Mouse (Mus musculus): ENCODE data around the gene Syk. TPM values are rescaled to one million over a fixed set of nuclear protein-coding genes. Genes with fewer than 3 reads are reported as not detected.

Syk gene
- polyA plus RNA-seq, 1 experiment from 2014 or later: 7.9 TPM

DNA sequence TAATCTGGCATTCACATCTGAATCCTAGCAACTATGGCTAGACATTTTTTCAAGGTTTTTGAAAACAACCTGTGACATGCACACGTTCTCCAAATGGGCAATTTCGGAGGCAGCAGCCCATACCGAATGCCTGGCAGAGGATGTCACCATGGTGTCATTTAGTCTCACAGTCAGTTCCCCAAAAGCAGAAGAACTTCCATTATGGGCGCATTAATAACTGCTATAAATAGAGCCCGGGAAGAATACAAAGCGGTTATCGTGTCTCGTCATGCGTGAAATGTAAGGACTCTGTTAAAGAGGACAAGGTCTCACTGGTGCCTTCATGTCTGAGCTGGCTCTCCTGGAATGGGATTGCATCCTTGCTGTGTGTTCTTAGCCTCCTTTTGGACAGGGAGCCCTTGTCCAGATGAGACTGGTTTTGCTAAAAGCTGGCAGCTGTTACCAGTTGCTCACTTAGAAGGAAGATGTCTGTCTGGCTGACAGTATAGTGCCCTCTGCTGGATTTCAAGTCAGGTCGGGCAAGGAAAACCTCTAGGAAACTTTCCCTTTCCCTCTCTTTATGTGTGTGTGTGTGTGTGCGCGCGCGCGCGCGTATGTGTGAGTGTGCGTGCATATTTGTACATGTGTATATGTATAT is 17.8 kb upstream of the Syk start:
- no peak for ATAC-seq (replicated peaks; ENCODE audit: extremely low read depth, insufficient read depth, low FRiP score)
- no peaks in the 10 kb centered on the region; the same call in 1 of the 2 replicates for H3K4me1 ChIP-seq (ENCODE audit: control insufficient read depth, insufficient read depth, low read length)
- H3K9ac ChIP-seq (ENCODE audit: low read length): no peak overlapping the region
- H3K27ac ChIP-seq (ENCODE audit: low read length): no peak overlapping the region
- no peak overlapping the region for H3K4me2 ChIP-seq (ENCODE audit: low read depth, low read length)
- H3K4me3 ChIP-seq (ENCODE audit: low read length): no peak overlapping the region
- WGBS: 81% methylated on average over 18 of the region's 18 CpGs
- H3K36me3 ChIP-seq (ENCODE audit: control insufficient read depth, insufficient read depth): no peaks in the 10 kb centered on the region
- no peaks in the 10 kb centered on the region for H3K9me3 ChIP-seq (replicated peaks; ENCODE audit: control insufficient read depth, low read length)
- no peaks in the 10 kb centered on the region for H3K27me3 ChIP-seq (ENCODE audit: control insufficient read depth, insufficient read depth, low read length)

DNA sequence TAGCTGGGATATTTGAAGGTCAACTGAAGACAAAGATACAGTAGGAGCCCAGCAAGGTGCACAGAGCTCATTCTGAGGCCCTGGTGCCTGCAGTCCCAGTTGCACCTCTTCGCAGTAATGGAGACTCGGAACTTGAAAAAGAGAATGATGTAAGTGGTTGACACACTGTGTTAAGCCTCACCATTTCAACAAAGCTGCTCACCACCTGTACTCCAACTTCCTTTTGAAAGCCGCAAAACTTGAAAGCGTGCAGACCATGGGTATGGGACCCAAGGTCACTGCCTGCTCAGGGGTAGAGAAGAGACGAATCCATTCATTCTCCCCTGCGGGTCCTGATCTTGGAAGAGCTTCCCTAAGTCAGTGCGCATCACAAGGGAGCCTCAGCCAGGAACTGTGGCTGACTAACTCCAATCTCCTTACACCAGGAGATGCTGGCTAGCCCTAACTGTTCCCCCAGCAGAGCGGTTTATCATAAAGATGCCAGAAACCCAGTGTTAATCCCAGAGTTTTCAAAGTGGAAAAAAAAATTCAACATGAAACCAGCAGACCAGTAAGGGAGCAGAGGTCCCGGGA is 16.7 kb upstream of the Syk start:
- H3K27me3 ChIP-seq (ENCODE audit: control insufficient read depth, insufficient read depth, low read length): no peaks in the 10 kb centered on the region
- H3K4me3 ChIP-seq (ENCODE audit: low read length): no peak overlapping the region
- no peaks in the 10 kb centered on the region for H3K9me3 ChIP-seq (replicated peaks; ENCODE audit: control insufficient read depth, low read length)
- H3K27ac ChIP-seq (ENCODE audit: low read length): no peak overlapping the region
- H3K36me3 ChIP-seq (ENCODE audit: control insufficient read depth, insufficient read depth): no peaks in the 10 kb centered on the region
- no peaks in the 10 kb centered on the region; the same call in 1 of the 2 replicates for H3K4me1 ChIP-seq (ENCODE audit: control insufficient read depth, insufficient read depth, low read length)
- H3K9ac ChIP-seq (ENCODE audit: low read length): no peak overlapping the region
- 82% methylated on average over 9 of the region's 9 CpGs for WGBS
- H3K4me2 ChIP-seq (ENCODE audit: low read depth, low read length): no peak overlapping the region
- ATAC-seq (replicated peaks; ENCODE audit: extremely low read depth, insufficient read depth, low FRiP score): no peak

DNA sequence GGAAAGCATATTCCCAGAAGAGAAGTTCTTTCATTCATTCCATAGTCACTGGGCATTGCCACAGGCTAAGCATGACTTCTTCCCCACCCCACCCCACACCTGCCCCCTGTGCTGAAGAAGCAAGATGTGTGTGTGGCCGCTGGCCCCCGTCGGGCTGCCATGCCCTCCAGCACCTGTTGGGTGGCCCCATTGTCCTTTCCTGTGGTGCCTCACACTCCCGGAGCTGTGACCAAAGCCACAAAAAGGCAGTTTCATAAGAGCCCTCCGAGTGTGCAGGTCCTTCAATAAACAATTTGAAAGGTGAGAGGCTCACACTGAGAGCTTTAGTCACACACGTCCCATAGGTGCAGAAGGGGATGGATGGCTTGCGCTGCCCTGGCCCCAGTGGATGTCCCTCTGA is 16.2 kb upstream of the Syk start:
- H3K9ac ChIP-seq (ENCODE audit: low read length): no peak overlapping the region
- H3K27ac ChIP-seq (ENCODE audit: low read length): no peak overlapping the region
- H3K4me1 ChIP-seq (ENCODE audit: control insufficient read depth, insufficient read depth, low read length): no peaks in the 10 kb centered on the region; the same call in 1 of the 2 replicates
- no peak overlapping the region for H3K4me2 ChIP-seq (ENCODE audit: low read depth, low read length)
- H3K4me3 ChIP-seq (ENCODE audit: low read length): no peak overlapping the region
- no peaks in the 10 kb centered on the region for H3K27me3 ChIP-seq (ENCODE audit: control insufficient read depth, insufficient read depth, low read length)
- H3K9me3 ChIP-seq (replicated peaks; ENCODE audit: control insufficient read depth, low read length): no peaks in the 10 kb centered on the region
- ATAC-seq (replicated peaks; ENCODE audit: extremely low read depth, insufficient read depth, low FRiP score): no peak
- 75% methylated on average over 7 of the region's 7 CpGs for WGBS
- H3K36me3 ChIP-seq (ENCODE audit: control insufficient read depth, insufficient read depth): no peaks in the 10 kb centered on the region

DNA sequence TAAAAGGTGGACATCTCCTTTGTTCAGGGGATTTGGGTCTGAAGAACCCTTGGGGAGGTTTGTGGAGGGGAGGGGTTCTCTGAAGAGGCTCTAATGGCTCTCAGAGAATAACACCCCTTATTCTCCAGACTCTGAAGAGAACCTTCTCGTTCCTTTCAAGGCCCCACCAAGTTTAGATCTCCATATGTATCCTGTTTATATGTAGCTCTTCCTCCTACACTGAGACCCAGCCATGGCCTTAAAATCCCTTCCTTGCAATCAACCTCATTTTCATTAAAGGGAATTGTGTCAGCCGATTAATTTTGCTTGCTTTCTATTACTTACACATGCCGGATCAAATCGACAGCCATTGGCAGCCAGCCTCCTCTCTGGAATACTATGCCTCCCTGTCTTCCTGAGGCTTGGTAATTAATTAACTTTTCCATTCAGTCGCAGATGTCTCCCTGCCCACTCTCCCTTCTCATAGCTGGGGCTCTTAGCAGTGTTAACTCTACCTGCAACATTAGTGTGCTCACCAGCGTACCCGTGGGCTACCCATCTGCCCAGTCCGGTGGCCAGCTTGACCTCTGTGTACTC is 13.7 kb upstream of the Syk start:
- Histone ChIP-seq H3K4me3 (ENCODE audit: low read length) (no peak overlapping the region), H3K4me1 (ENCODE audit: control insufficient read depth, insufficient read depth, low read length) (no peaks in the 10 kb centered on the region; the same call in 1 of the 2 replicates), H3K27ac (ENCODE audit: low read length) (no peak overlapping the region), H3K9me3 (replicated peaks; ENCODE audit: control insufficient read depth, low read length) (no peaks in the 10 kb centered on the region), H3K27me3 (ENCODE audit: control insufficient read depth, insufficient read depth, low read length) (no peaks in the 10 kb centered on the region), H3K9ac (ENCODE audit: low read length) (no peak overlapping the region), H3K4me2 (ENCODE audit: low read depth, low read length) (no peak overlapping the region), H3K36me3 (ENCODE audit: control insufficient read depth, insufficient read depth) (no peaks in the 10 kb centered on the region)
- WGBS: 76% methylated on average over 8 of the region's 8 CpGs
- ATAC-seq (replicated peaks; ENCODE audit: extremely low read depth, insufficient read depth, low FRiP score): no peak

DNA sequence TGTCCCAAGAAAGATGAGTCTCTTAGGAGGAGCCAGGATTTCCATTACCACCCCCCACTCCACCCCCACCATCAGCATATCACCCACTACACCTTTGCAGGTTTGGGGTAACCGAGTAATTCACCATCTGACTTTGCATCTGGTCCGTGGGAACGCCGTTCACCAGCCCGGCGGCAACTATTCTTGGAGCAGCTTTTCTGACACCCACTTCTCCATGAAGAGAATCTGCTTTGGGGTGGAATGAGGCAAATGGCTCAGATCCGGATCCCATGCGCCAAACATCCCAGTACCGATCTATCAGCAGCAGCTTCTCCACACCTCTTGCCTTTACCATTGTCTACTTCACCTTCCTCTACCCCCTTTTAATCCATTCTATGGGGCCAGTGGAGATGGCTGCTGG is 12.7 kb upstream of the Syk start:
- Histone ChIP-seq H3K9me3 (replicated peaks; ENCODE audit: control insufficient read depth, low read length) (no peaks in the 10 kb centered on the region), H3K9ac (ENCODE audit: low read length) (no peak overlapping the region), H3K4me3 (ENCODE audit: low read length) (no peak overlapping the region), H3K4me2 (ENCODE audit: low read depth, low read length) (no peak overlapping the region), H3K27me3 (ENCODE audit: control insufficient read depth, insufficient read depth, low read length) (no peaks in the 10 kb centered on the region), H3K4me1 (ENCODE audit: control insufficient read depth, insufficient read depth, low read length) (no peaks in the 10 kb centered on the region; the same call in 1 of the 2 replicates), H3K36me3 (ENCODE audit: control insufficient read depth, insufficient read depth) (no peaks in the 10 kb centered on the region), H3K27ac (ENCODE audit: low read length) (no peak overlapping the region)
- ATAC-seq (replicated peaks; ENCODE audit: extremely low read depth, insufficient read depth, low FRiP score): no peak
- WGBS: 90% methylated on average over 9 of the region's 9 CpGs

DNA sequence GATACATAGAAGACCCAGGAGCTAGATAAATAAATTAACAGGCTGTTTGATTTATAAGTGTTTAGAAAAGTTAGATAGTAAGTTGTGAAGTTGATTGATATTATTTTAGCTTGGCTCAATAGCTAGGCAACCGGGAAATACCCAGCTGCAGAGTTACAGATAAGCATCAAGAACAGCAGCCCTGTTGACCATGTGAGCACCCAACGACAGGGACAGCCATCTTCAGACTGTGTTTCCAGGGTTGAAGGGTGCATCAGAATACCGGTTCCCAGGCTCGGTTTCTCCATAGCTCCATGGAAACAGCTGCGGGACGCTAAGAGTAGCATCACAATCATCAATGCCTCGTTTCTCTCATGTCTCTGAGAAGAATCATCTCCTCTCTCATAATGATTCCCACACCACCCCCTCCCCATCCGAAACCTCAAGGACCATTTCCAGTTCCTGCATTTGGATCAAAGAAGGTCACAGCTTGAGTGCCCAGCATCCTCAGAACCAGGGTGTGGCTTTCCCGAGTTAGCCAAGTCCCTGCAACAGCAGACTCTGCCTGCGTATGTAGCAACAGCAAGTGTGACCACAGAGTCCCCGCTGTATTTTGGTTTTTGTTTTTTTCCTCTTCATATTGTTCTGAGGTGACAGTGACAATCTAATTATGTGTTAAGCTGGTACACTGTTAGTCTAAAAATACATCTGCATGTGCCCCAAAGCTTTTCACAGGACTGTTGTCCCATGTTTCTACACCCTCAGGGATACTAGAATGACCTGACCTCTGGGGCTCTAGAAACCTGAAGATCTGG is 11.2 kb upstream of the Syk start:
- 62% methylated on average over 11 of the region's 11 CpGs for WGBS
- no peaks in the 10 kb centered on the region for H3K9me3 ChIP-seq (replicated peaks; ENCODE audit: control insufficient read depth, low read length)

DNA sequence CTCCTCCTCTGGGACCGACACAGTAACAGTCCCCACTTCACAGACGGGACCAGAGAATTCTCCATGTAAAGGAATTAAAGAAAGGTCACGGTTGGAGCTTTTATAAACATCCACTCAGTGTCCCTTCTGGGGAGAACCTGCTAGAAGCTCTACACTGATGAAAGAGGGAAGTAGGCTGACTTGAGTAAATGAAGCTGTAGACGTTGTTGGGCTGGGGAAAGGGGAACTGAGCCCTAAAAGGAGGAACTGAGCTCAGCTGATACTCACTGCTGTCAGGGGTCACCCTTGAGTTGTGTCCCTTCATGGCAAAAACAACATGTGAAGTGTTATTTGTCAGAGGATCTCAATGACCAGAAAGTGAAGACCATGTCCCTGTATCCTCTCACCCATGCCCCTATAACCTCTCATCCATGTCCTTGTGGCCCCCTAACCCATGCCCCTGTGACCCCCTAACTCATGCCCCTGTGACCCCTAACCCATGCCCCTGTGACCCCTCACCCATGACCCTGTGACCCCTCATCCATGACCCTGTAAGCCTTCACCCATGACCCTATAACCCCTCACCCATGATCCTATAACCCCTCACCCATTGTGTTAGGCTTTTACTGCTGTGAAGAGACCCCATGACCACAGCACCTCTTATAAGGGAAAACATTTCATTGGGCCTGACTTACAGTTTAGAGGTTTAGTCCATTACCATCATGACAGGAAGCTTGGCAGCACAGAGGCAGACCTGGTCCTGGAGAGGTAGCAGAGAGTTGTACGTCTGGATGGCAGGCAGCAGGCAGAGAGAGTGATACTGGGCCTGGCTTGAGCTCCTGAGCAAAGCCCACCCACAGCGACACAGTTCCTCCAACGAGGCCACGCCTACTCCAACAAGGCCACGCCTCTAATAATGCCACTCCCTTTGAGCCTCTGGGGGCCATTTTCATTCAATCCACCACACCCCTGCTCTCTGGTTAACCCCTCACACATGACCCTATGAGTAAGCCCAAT is 10.2 kb upstream of the Syk start:
- ATAC-seq (replicated peaks; ENCODE audit: extremely low read depth, insufficient read depth, low FRiP score): no peak
- Histone ChIP-seq H3K4me3 (ENCODE audit: low read length) (no peak overlapping the region), H3K4me1 (ENCODE audit: control insufficient read depth, insufficient read depth, low read length) (peaks cover 19% of the 10 kb centered on the region), H3K27ac (ENCODE audit: low read length) (no peak overlapping the region), H3K4me2 (ENCODE audit: low read depth, low read length) (no peak overlapping the region), H3K27me3 (ENCODE audit: control insufficient read depth, insufficient read depth, low read length) (no peaks in the 10 kb centered on the region), H3K9me3 (replicated peaks; ENCODE audit: control insufficient read depth, low read length) (no peaks in the 10 kb centered on the region), H3K9ac (ENCODE audit: low read length) (no peak overlapping the region), H3K36me3 (ENCODE audit: control insufficient read depth, insufficient read depth) (no peaks in the 10 kb centered on the region)
- WGBS: 75% methylated on average over 9 of the region's 9 CpGs

More for the DNA sequence above, 11.2 kb upstream of the Syk start:
- H3K4me2 ChIP-seq (ENCODE audit: low read depth, low read length): no peak overlapping the region
- no peak for ATAC-seq (replicated peaks; ENCODE audit: extremely low read depth, insufficient read depth, low FRiP score)
- H3K27me3 ChIP-seq (ENCODE audit: control insufficient read depth, insufficient read depth, low read length): no peaks in the 10 kb centered on the region
- H3K27ac ChIP-seq (ENCODE audit: low read length): no peak overlapping the region
- peaks cover 10% of the 10 kb centered on the region for H3K4me1 ChIP-seq (ENCODE audit: control insufficient read depth, insufficient read depth, low read length)
- H3K4me3 ChIP-seq (ENCODE audit: low read length): no peak overlapping the region
- H3K36me3 ChIP-seq (ENCODE audit: control insufficient read depth, insufficient read depth): no peaks in the 10 kb centered on the region
- no peak overlapping the region for H3K9ac ChIP-seq (ENCODE audit: low read length)

DNA sequence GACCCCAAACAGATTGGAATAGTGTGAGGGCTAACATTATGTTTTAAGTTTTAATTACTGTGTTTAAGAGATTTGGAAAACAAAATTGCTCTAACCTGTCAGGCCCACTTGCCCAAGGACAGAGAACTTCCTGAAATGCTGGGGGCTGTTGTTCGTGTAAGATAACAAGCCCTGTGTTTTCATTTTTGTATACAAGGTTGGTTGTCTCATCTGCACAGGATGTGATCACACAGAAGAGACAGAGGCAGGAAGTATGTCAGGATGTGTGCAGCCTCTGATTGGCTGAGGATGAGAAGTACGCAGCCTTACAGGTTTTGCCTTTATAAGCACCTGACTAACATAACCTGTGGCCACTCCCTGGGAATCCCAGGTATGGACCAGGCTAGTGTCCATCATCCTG is 8.7 kb upstream of the Syk start:
- Histone ChIP-seq H3K4me3 (ENCODE audit: low read length) (no peak overlapping the region), H3K9me3 (replicated peaks; ENCODE audit: control insufficient read depth, low read length) (no peaks in the 10 kb centered on the region), H3K27ac (ENCODE audit: low read length) (no peak overlapping the region), H3K4me1 (ENCODE audit: control insufficient read depth, insufficient read depth, low read length) (peaks cover 25% of the 10 kb centered on the region), H3K9ac (ENCODE audit: low read length) (no peak overlapping the region), H3K27me3 (ENCODE audit: control insufficient read depth, insufficient read depth, low read length) (no peaks in the 10 kb centered on the region), H3K4me2 (ENCODE audit: low read depth, low read length) (no peak overlapping the region), H3K36me3 (ENCODE audit: control insufficient read depth, insufficient read depth) (no peaks in the 10 kb centered on the region)
- 74% methylated on average over 2 of the region's 2 CpGs for WGBS
- no peak for ATAC-seq (replicated peaks; ENCODE audit: extremely low read depth, insufficient read depth, low FRiP score)

Measured in heart, embryonic 16.5 days (tissue).